Mouse (Mus musculus) hindbrain, embryonic 12.5 days (tissue): ENCODE measurements around the gene Cfap299. TPM values are rescaled to one million over a fixed set of nuclear protein-coding genes. Genes with fewer than 3 reads are reported as not detected.

Experiments used
- ATAC-seq: fragments of 200-750 bp; cut with Nextera tagmentation; 2 replicates; pipeline ENCODE4 v1.8.0; 2017; ENCODE audit warnings: moderate TSS enrichment; ENCODE audit not compliant: low FRiP score
- H3K27ac ChIP-seq: fragments of 300-500 bp; sonication (generic); 2 replicates; pipeline ENCODE4 v1.5.1; 2016; ENCODE audit warnings: mild to moderate bottlenecking
- H3K27me3 ChIP-seq: fragments of 300-500 bp; sonication (generic); 2 replicates; pipeline ENCODE4 v1.6.1; 2016; ENCODE audit warnings: mild to moderate bottlenecking
- H3K36me3 ChIP-seq: fragments of 300-500 bp; sonication (generic); 2 replicates; pipeline ENCODE4 v1.6.1; 2016; ENCODE audit warnings: mild to moderate bottlenecking
- H3K4me1 ChIP-seq: fragments of 300-500 bp; sonication (generic); 2 replicates; pipeline ENCODE4 v1.6.1; 2016
- H3K4me2 ChIP-seq: fragments of 300-500 bp; sonication (generic); replicated peaks from 2 replicates; pipeline ENCODE4 v1.6.1; 2016; ENCODE audit warnings: mild to moderate bottlenecking
- H3K4me3 ChIP-seq: fragments of 300-500 bp; sonication (generic); 2 replicates; pipeline ENCODE4 v1.5.1; 2016; ENCODE audit warnings: mild to moderate bottlenecking
- H3K9ac ChIP-seq: fragments of 300-500 bp; sonication (generic); 2 replicates; pipeline ENCODE4 v1.6.1; 2016; ENCODE audit warnings: mild to moderate bottlenecking, moderate library complexity
- H3K9me3 ChIP-seq: fragments of 300-500 bp; sonication (generic); replicated peaks from 2 replicates; pipeline ENCODE4 v1.6.1; 2016; ENCODE audit warnings: mild to moderate bottlenecking
- WGBS: fragments of 180-500 bp; shearing (Covaris S2); methylation state at CpG from one replicate; pipeline ENCODE4 v1.1.7; 2016; 5-methylcytosine and 5-hydroxymethylcytosine counted together
- polyA plus RNA-seq: library from polyadenylated mRNA; unstranded; fragments of >200 nt; fragmentation: Nextera tagmentation; extraction: Ambion mirVana; gene quantifications from 2 replicates; pipeline ENCODE4 v1.2.1, GENCODE M21; 2016

Gene Cfap299
- polyA plus RNA-seq, 1 experiment from 2014 or later, result 1.7 TPM

DNA sequence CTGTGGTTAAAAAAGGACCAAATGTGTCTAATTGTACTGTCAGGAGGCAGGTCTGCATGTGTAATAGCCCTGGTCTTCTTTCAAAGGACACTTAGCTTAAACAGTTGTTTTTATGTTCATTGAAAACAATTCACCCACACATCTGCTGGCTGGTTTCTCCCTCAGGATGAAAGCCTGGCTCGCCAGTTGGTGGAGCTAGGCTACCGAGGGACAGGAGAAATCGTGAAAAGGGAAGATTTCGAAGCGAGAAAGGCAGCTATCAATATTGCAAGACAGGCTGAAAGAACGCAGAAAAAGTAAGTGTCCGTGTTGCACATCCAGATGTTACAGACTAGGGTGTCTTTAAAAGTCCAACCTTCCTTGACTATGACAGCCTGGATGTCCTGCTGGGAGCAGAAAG, 17.0 kb downstream of the Cfap299 start:
- no peak overlapping the region for H3K9ac ChIP-seq
- WGBS, result 71% methylated on average over 7 of the region's 7 CpGs
- H3K27me3 ChIP-seq, result no peaks in the 10 kb centered on the region
- H3K4me1 ChIP-seq, result no peaks in the 10 kb centered on the region
- no peak overlapping the region for H3K27ac ChIP-seq
- no peak overlapping the region for H3K4me3 ChIP-seq
- no peaks in the 10 kb centered on the region for H3K36me3 ChIP-seq
- no peaks in the 10 kb centered on the region for H3K9me3 ChIP-seq
- ATAC-seq, result no peak
- H3K4me2 ChIP-seq, result no peak overlapping the region

DNA sequence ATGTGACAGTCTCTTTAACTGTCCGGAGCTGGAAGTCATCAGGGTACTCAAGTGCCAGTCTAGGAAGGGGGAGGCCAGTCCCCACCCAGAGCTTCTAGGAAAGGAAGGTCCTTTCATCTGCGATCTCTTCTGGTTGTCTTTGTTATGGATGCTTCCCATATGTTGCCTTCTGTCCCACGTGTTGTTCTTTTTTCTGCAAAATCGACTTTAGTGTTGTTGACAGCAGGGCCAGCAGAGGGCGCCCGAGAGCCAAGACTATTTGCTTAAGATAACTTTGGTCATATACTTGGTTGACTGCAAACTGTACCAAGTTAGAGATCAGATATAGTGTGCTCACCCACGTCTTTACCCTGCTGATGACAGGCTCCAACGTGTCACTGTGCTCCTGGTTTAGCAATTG, 19.5 kb downstream of the Cfap299 start:
- WGBS, result 11% methylated on average over 8 of the region's 8 CpGs
- no peaks in the 10 kb centered on the region for H3K9me3 ChIP-seq
- H3K4me3 ChIP-seq, result no peak overlapping the region
- no peak overlapping the region for H3K4me2 ChIP-seq
- no peaks in the 10 kb centered on the region for H3K4me1 ChIP-seq
- no peaks in the 10 kb centered on the region for H3K27me3 ChIP-seq
- ATAC-seq, result peak; percentile 60; the same call in 1 of the 2 replicates
- no peaks in the 10 kb centered on the region for H3K36me3 ChIP-seq
- H3K27ac ChIP-seq, result no peak overlapping the region
- H3K9ac ChIP-seq, result no peak overlapping the region

DNA sequence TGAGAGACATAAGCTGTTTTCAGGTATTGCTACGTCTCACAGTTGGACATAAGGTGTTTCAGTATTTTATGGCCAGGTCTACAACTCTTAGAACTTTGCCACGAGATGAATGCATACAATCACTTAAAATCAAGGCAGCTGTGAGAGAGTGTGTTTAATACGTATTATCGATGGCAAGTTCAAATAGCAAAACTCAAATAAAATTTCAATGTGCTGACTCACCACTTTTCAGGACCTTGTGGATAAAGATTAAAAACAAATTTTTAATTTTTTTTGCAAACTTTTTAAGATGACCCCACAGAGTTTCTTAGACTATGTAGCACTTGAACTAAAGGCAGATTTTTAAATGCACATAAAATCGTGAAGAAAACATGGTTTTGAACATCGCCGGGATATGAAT, 30.8 kb downstream of the Cfap299 start:
- Histone ChIP-seq H3K4me1 (no peaks in the 10 kb centered on the region), H3K4me3 (no peak overlapping the region)
- WGBS, result 91% methylated on average over 7 of the region's 7 CpGs

DNA sequence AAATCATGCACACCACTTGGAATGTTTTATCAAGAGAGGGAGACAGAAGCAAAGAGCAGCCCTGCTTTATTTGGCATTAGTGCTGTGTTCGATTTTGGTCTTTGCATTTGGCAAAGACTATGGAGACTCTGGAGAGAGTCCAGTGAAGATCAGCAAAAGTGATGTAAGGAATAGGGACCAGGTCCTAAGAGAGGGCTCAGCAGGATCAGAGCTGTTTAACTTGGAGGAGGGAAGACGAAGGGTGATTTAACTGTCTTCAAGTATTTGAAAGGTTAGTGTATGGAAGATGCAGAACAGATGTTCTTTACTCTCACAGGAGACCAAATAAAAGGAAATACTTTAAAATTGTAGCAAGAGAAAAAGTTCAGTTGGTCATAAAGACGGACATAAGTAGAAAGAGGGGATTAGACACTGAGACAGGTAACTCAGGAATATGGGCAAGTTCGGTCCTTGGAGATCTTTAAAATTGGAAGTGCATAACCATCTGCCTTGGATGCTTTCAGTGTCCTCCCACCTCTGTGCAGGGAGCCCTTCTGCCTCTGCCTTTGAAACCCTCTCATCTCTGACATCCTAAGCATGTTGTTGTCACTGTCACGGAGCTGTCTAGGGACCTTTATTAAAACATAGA, 31.8 kb downstream of the Cfap299 start:
- Histone ChIP-seq H3K4me1 (no peaks in the 10 kb centered on the region), H3K4me2 (no peak overlapping the region), H3K36me3 (no peaks in the 10 kb centered on the region), H3K9ac (no peak overlapping the region), H3K27ac (no peak overlapping the region), H3K9me3 (no peaks in the 10 kb centered on the region), H3K27me3 (no peaks in the 10 kb centered on the region), H3K4me3 (no peak overlapping the region)
- WGBS, result 83% methylated on average over 5 of the region's 5 CpGs
- ATAC-seq, result no peak

More for the DNA sequence above, 30.8 kb downstream of the Cfap299 start:
- Histone ChIP-seq H3K4me2 (no peak overlapping the region), H3K36me3 (no peaks in the 10 kb centered on the region), H3K27ac (no peak overlapping the region), H3K9me3 (no peaks in the 10 kb centered on the region), H3K9ac (no peak overlapping the region), H3K27me3 (no peaks in the 10 kb centered on the region)
- no peak for ATAC-seq

DNA sequence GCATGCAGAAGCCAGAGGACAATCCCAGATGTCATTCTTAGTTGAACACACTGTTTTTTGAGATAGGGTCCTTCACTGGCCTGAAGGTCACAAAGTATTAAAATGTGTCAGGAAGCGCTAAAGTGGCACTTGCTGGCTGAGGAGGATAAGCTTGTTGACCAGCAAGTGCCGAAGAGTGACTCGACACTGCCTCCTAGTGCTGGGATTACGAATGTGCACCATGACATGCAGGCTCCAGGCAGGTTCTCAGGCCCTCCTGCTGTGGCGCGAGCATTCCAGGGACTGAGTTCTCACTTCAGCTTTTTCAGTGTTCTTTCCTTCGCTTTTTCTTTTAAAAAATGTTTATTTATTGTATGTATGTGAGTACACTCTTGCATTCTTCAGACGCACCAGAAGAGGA, 34.3 kb downstream of the Cfap299 start:
- no peaks in the 10 kb centered on the region for H3K4me1 ChIP-seq
- no peak for ATAC-seq
- H3K27me3 ChIP-seq, result no peaks in the 10 kb centered on the region
- no peaks in the 10 kb centered on the region for H3K36me3 ChIP-seq
- H3K4me3 ChIP-seq, result no peak overlapping the region
- H3K27ac ChIP-seq, result no peak overlapping the region
- WGBS, result 52% methylated on average over 8 of the region's 8 CpGs
- no peaks in the 10 kb centered on the region for H3K9me3 ChIP-seq
- H3K4me2 ChIP-seq, result no peak overlapping the region
- H3K9ac ChIP-seq, result no peak overlapping the region

DNA sequence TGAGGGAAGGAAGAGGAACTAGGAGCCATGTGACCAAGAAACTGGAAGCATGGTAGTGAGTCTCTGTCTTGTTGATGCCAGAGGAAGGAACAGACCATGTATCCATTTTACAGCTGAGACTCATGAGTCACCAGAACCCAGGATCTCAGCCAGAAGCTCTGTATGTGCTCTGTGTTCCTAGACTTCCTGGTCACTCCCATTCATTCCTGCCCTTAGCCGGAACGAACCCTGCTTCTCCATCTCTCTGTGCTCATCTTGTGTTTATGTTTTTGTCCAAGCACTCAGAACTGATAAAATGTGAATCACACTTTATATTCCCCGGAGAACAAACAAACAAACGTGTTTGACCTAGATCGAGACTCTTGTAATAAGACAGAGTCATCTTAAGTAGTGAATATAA, 36.2 kb downstream of the Cfap299 start:
- no peaks in the 10 kb centered on the region for H3K9me3 ChIP-seq
- H3K36me3 ChIP-seq, result no peaks in the 10 kb centered on the region
- H3K27ac ChIP-seq, result no peak overlapping the region
- no peak for ATAC-seq
- no peak overlapping the region for H3K9ac ChIP-seq
- no peak overlapping the region for H3K4me2 ChIP-seq
- H3K4me3 ChIP-seq, result no peak overlapping the region
- WGBS, result 90% methylated on average over 5 of the region's 5 CpGs
- H3K27me3 ChIP-seq, result no peaks in the 10 kb centered on the region
- H3K4me1 ChIP-seq, result no peaks in the 10 kb centered on the region

DNA sequence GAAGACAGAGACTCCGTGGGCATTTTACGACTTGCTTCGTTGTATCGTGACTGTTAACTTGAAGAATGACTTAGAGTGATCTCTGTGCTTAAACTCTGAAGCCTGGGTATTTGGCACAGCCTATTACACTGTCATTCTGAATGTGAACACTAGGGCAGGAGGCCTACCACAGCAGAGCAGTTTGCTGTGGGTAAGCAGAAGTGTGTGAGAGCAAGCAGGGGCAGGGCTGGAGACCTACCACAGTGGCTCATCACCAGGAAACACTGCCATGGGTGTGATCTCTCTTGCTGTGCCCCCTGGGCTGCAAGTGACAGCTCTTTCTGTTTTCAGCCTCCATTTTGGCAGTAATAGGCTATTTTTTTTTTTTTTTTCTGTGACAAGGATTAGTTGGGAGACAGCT, 39.7 kb downstream of the Cfap299 start:
- Histone ChIP-seq H3K27me3 (no peaks in the 10 kb centered on the region), H3K27ac (no peak overlapping the region), H3K4me1 (no peaks in the 10 kb centered on the region), H3K36me3 (no peaks in the 10 kb centered on the region), H3K9ac (no peak overlapping the region), H3K4me2 (no peak overlapping the region), H3K9me3 (no peaks in the 10 kb centered on the region), H3K4me3 (no peak overlapping the region)
- WGBS, result 70% methylated on average over 4 of the region's 4 CpGs
- no peak for ATAC-seq

DNA sequence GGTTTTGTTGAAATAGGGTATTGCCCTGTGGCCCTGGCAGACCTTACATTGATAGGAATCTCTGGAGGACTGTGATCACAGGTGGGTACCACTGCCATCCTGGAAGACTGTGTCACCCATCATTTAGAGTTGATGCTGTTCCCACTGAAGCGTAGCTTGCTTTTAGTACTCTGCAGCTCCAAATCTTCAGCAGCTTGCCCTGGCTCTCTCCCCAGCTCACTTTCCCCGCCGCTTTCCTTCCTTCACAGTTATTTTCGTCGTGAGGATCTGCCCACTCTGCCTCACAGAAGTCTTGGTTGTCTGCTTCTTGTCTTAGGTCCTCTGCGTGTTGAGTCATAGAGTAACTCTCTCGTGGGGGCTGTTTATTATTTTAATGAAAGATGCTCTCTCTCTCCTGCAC, 40.3 kb downstream of the Cfap299 start:
- no peak overlapping the region for H3K9ac ChIP-seq
- ATAC-seq, result no peak
- H3K4me2 ChIP-seq, result no peak overlapping the region
- no peaks in the 10 kb centered on the region for H3K4me1 ChIP-seq
- no peaks in the 10 kb centered on the region for H3K27me3 ChIP-seq
- no peak overlapping the region for H3K4me3 ChIP-seq
- no peaks in the 10 kb centered on the region for H3K36me3 ChIP-seq
- H3K9me3 ChIP-seq, result no peaks in the 10 kb centered on the region
- WGBS, result 85% methylated on average over 7 of the region's 7 CpGs
- H3K27ac ChIP-seq, result no peak overlapping the region

DNA sequence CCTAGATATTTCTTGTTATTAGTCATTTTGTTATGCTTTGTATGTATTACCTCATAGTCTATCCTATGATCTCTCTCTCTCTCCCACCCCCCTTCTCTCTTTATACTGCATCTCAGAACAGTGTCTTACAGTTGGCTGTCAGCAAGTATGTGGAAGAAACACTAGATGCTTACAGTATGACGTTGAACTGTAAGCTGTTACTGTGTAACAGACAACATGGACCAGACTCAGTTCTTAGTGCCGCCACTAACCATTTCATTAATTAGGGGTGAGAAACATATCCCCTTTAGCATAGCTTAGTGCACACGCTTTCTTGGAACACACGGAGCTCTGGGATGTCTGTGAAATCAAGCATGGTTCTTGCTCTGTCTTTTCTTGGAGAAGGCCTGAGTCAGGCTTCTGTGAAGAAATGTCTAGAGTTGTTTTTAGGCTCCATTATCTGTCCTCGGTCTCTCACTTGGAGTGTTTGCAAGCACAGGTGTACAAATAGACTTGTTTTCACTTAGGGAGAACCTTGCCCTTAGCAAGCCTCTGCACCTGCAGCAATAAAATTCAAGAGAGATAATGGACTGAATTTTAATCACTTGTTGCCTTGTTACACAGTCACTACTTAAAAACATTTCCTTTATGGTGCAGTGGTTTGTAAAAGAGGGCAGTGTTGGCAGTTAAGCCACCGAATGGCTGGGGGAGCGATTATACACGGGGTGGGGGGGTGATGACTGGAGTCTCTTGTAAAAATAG, 47.1 kb downstream of the Cfap299 start:
- Histone ChIP-seq H3K27ac (no peak overlapping the region), H3K9me3 (no peaks in the 10 kb centered on the region), H3K4me1 (no peaks in the 10 kb centered on the region), H3K27me3 (no peaks in the 10 kb centered on the region), H3K4me3 (no peak overlapping the region), H3K36me3 (no peaks in the 10 kb centered on the region), H3K4me2 (no peak overlapping the region), H3K9ac (no peak overlapping the region)
- ATAC-seq, result no peak
- 67% methylated on average over 8 of the region's 8 CpGs for WGBS

DNA sequence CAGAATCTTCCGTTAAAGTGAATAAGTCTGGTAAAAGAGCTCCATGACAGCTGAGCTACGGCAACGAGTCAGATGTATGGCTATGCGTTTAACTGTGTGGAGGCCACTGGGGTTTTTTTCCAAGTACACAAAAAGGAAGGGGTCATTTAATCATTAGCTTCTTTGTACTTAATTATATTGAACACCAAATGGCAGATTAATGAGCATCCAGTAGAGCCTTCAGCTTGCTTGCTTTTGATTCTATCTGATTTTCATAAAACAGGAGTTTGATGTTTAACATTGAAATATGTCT, 47.6 kb downstream of the Cfap299 start:
- Histone ChIP-seq H3K27ac (no peak overlapping the region), H3K4me2 (no peak overlapping the region), H3K4me3 (no peak overlapping the region), H3K9me3 (no peaks in the 10 kb centered on the region), H3K36me3 (no peaks in the 10 kb centered on the region), H3K27me3 (no peaks in the 10 kb centered on the region), H3K4me1 (no peaks in the 10 kb centered on the region), H3K9ac (no peak overlapping the region)
- WGBS, result 58% methylated on average over 4 of the region's 4 CpGs
- no peak for ATAC-seq

DNA sequence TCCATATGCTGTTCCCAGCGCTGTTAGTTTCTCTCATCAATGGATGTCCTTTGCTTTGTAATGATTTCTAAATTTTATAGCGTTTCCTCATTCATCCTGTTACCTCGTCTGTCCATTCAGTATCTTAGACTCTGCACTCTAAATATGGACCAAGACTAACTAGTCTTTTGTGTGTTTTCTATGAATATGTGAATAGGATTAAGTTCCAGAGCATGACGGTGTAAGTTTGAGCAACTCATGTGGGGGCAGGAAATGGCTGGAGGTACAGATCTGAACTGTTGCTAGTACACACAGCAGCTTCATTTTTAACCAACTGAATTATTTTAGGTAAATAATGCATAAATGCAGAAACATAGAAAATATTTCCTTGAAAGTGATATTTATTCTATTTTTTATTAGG, 51.3 kb downstream of the Cfap299 start:
- no peaks in the 10 kb centered on the region for H3K4me1 ChIP-seq
- H3K9ac ChIP-seq, result no peak overlapping the region
- no peaks in the 10 kb centered on the region for H3K36me3 ChIP-seq
- no peaks in the 10 kb centered on the region for H3K27me3 ChIP-seq
- H3K9me3 ChIP-seq, result no peaks in the 10 kb centered on the region
- ATAC-seq, result no peak
- 75% methylated on average over 4 of the region's 4 CpGs for WGBS
- no peak overlapping the region for H3K4me2 ChIP-seq
- no peak overlapping the region for H3K27ac ChIP-seq
- no peak overlapping the region for H3K4me3 ChIP-seq

DNA sequence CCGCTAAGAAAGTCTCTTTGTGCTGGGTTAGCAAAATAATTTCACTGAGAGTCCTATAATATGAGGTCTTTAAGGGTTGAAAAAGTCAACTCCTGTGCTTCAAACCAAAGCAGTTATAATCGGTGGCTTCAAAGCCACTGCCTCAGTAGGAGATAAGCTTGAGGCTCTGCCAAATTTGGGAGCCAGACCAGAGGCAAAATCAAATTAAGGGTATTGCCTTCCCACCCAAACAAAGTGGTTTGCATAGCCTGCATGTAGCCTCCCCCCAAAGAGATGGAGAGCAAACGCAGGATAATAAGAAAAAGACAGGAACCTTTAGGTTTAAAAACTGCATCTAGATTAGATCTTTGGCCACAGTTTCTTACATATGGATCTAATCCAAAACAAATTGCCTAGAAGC, 58.0 kb downstream of the Cfap299 start:
- Histone ChIP-seq H3K27me3 (no peaks in the 10 kb centered on the region), H3K4me1 (no peaks in the 10 kb centered on the region), H3K36me3 (no peaks in the 10 kb centered on the region), H3K9me3 (no peaks in the 10 kb centered on the region), H3K4me2 (no peak overlapping the region), H3K9ac (no peak overlapping the region), H3K4me3 (no peak overlapping the region), H3K27ac (no peak overlapping the region)
- 71% methylated on average over 3 of the region's 3 CpGs for WGBS
- no peak for ATAC-seq

DNA sequence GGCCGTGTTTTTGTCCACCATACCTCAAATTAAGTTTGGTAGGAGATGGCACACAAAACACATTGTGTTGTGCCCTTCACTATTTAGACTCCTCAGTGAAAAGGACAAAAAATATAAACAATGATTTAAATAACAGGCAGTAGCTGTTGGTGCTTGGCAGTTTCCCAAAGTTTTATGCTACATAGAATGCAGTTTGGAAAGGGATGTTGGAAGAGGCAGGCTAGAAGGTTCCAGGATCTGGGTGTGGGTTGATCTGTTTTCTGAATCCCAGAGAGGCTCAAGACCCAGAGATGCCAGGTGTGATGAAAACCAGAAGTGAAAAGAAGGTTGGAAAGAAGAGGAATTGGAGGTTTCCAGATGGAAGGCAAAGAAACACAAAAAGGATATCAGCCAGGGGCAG, 73.1 kb downstream of the Cfap299 start:
- Histone ChIP-seq H3K4me1 (no peaks in the 10 kb centered on the region), H3K4me3 (no peak overlapping the region), H3K4me2 (no peak overlapping the region), H3K9ac (no peak overlapping the region), H3K27ac (no peak overlapping the region), H3K36me3 (no peaks in the 10 kb centered on the region), H3K27me3 (no peaks in the 10 kb centered on the region), H3K9me3 (no peaks in the 10 kb centered on the region)
- 96% methylated on average over 1 of the region's 1 CpGs for WGBS
- ATAC-seq, result no peak
